Mouse (Mus musculus): ENCODE results near the gene Gm9913. TPM values are rescaled to one million over a fixed set of nuclear protein-coding genes. Genes with fewer than 3 reads are reported as not detected.

The Gm9913 gene
- polyA plus RNA-seq, 3 experiments from 2014 or later = not detected

Other genes with a start within 250 kb of the Gm9913 start
- not detected for gene Fbn1, start 2.9 kb downstream of the Gm9913 start, polyA plus RNA-seq (2017; shearing (Covaris generic))
- gene Cep152, start 120.0 kb downstream of the Gm9913 start, polyA plus RNA-seq (2017; shearing (Covaris generic)) = 1 to 10 TPM; 5.0 to 5.8 (median 5.8) TPM
- gene Eid1, start 168.0 kb downstream of the Gm9913 start, polyA plus RNA-seq (2017; shearing (Covaris generic)) = 1 to 10 TPM; 6.8 to 7.4 (median 6.8) TPM
- gene Shc4, start 219.1 kb downstream of the Gm9913 start, polyA plus RNA-seq (2017; shearing (Covaris generic)) = under 1 TPM in 1 of 3 experiments, not detected in 2; 0.19 TPM

All from inflammation-experienced regulatory T-cells, adult 6 months (primary cell).